Mouse (Mus musculus): ENCODE data around the gene Gm29094.
"Not testable (repeated sequence)": the region's sequence is repeated elsewhere in the genome, so short reads cannot be mapped to it uniquely, and the experiment has no call there.

Gene Gm29094

DNA sequence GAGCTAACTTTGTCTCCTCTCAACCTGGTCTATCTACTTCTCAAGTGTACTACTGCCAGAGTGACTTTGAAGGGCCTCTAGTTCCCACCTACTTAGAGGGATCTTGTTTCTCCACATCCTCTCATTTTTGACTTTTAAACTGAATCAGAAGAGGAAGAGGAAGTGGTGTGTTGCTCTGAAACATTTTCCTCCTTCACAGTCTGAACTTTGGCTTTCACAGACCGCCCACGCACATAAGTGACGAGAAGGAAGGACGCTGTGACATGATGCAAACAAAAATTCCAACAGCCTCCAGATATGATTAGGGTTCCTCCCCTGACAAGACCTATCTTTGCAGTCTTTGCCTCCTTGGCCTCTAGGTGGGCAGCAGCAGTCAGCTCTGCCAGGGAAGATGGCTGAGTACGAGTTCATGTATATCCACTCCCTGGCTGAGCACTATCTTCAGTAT is at the start of gene Gm29094, which contains the start of gene Bcl2a1b:
Gene Gm29094, plus strand, starts transcription at position 411 of the 448 bp plus-strand sequence.
Gene Bcl2a1b, plus strand, starts transcription at position 241 of the 448 bp plus-strand sequence.
- not testable (repeated sequence) for TF ChIP-seq GATA4 (IDR thresholded peaks at IDR 0.05; ENCODE audit: insufficient replicate concordance, low read length)

DNA sequence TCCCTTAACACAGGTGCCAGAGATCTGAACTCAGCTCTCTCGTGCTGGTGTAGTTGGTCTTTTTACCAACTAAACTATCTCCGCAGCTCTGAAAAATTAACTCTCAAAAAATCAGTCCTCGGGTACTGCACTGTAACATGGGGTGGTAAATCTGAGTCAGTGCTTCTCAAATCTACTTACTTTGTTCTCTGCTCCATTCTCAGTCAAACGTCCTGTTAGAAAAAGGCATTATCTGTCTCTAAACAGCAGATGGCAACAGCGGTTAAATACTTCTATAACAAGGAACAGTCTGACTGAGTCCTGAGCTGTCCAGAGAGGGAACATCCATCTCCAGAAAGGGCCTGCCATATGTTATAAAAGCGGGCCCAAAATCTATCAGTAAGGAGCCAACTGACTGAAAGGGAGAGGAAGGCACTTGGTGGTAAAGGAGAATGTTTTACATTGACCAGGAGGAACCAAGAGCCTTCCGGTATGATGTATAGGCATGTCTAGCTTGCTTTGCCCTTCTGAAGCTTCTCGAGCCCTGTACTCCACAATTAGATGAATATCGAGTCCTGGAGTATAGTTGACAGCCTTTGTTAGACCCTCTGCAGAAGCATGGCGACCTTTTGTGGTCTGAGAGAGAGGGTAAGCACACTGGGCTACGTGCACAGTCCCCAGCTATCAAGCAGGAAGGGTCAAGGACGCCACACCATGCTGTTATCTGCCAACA is 11.3 kb downstream of the Gm29094 start, which contains the start of gene Mthfs:
Gene Mthfs, plus strand, starts transcription at position 324 of the 712 bp plus-strand sequence.
- not testable (repeated sequence) for TF ChIP-seq GATA4 (IDR thresholded peaks at IDR 0.05; ENCODE audit: insufficient replicate concordance, low read length)

DNA sequence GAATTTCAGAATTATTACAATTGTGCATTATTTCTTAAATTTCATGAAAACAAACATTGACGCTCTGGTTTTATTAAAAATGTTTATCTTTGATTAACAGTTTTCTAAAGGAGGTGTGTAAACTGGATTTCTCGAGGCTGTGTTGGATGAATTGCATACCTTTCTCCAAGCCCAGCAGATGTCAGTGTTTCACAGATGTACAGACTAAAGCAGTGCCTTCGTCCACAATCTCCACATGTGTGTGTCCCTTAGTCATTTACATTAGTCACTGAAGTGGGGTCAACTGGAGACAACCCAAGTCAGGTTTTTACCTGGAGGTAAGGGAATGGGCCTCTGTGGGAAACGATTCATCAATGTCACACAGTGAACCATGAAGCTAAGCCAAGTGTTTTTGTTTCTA is 26.9 kb downstream of the Gm29094 start:
- TF ChIP-seq GATA4 (IDR thresholded peaks at IDR 0.05; ENCODE audit: insufficient replicate concordance, low read length) = no peak

DNA sequence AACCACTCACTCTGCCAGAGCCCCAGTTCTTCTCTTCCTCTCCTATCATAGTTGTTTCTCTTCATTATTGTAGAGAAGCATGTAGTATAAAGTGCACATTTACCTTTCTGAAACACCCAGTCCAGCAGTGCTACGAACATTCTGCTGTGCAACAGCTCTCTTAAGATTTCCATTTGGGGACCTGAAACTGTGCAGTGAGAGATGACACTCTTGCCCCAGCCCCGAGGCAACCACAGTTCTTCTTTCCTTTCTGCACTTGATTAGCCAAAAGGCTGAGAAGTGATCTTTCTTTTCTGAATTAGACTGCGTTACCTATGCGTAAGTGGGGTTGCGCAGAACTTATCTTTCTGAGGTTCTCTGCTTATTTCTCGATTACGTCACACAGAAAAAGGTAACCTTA is 28.9 kb downstream of the Gm29094 start:
- no peak for TF ChIP-seq GATA4 (IDR thresholded peaks at IDR 0.05; ENCODE audit: insufficient replicate concordance, low read length)

DNA sequence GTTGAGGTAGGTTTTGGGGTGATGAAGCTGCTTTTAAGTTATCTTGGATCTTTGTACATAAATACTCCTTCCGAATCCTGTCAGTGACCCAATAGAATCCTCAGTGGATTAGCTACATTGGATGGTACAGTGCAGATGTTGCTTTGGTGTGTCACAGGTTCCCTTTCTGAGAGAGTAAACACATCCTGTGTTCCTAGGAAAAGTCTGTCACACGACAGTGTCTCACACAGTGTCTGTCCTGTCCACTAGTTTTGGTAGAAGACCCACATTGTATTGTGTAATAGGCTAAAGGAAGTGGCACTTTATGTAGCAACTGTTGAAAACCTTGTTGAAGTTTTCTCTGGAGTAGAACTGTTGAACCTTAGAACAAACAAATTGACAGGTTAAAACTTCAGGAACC is 54.2 kb downstream of the Gm29094 start:
- no peak for TF ChIP-seq GATA4 (IDR thresholded peaks at IDR 0.05; ENCODE audit: insufficient replicate concordance, low read length)

DNA sequence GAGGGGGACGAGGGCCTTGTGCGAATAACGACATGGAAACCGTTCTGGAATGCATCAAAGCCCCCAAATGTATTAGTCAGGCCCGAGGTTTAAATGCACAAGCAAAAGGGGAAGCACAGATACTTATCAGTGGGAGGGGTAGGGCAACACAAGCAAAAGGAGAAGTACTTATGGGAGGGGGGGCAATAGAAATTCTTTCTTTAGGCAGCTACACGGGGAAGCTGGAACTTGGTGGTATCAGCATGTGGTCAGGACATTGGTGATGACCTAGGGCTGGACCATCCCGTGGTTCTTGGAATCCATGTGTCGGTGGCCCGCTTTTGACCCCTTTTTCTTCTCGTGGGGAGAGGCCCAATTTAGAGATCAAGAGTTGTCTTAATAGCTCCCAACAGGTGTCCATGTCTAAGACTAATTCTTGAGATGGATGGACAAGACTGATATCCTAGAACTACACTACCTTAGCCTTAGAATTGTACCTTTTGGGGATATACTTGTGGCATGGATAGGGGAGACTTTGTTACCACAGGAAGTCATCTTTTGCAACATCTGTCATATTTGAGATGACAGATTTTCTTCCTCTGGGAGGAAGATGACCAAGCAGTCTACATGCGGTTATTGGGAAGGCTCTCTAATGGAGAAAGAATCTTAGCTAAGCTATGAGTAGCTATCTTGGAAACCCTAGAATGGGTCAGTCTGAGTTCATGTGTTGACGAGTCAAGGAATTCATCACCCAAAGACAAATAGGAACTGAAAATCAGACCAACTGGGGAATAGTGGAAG is 57.6 kb downstream of the Gm29094 start:
- no peak for TF ChIP-seq GATA4 (IDR thresholded peaks at IDR 0.05; ENCODE audit: insufficient replicate concordance, low read length)

DNA sequence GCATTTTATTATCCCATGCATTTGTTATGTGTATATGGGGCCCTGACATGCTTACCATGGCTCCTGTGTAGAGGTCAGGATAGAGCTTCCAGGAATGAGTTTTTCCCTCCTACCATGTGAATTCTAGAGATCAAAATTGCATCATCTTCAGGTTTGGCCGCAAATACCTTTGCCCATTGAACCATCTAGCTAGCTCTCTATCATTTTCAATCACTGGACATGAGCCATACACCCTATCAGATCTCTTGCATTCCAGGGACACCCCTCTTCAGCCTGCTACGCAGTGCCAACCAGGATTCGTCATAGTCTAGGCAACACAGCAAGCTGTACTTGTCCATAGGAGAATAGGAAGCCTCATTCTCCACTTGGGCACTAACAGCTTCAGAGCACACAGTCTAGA is 64.8 kb downstream of the Gm29094 start:
- peak; percentile 84 for TF ChIP-seq GATA4 (IDR thresholded peaks at IDR 0.05; ENCODE audit: insufficient replicate concordance, low read length)

DNA sequence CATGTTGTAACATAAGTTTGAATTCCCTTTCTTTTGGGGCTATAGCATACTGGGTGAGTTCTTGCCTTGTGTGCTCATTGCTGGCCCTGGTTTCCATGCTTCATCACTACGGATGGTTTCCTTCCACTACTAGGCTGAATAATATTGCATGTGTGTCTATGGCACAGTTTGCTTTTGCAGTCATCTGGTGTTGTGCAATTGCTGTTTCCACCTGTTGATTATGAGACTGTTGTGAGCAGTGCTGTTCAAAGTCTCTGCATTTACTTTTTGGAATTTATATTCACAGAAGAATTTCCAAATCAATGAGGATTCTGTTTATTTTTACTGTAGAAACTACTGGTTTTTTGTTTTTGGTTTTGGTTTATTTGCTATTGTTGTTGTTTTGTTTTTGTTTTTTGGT is 65.4 kb downstream of the Gm29094 start:
- no peak for TF ChIP-seq GATA4 (IDR thresholded peaks at IDR 0.05; ENCODE audit: insufficient replicate concordance, low read length)

Measured in liver, adult (tissue).